Mouse (Mus musculus): ENCODE data around the gene D17H6S53E.

Gene D17H6S53E

DNA sequence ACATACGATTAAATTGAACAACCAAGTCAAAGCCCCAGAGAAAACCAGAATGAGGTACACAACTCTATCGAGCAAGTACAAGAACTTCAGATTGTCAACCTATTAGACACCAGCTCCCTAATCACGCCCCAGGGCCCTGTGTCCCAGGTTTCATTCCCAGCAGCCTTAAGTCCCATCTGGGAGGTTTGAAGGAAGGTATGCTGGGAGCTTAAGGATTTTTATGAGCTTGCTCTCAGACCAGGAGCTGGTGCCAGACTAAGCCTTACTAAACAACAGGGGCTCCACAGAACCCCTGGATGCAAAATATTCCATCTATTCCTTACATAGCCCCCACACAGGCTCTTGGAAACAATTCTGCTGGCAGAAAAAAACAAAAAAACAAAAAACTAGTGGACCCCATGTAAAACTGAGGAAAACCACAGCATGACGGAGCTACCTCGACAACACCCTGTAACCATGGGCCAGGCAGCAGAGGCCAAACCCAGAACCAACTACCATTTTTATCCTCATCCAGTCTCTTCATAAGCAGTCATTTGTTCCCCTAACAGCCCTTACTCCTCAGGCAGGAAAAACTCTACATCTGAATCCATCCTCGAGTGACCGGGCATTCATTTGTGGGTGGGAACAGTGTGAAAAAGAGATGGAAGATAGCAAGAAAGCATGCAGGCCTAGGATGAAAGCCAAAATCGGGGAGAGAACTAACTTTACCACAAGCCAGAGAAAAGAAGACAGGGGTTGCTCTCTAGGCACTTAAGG lies 37.3 kb downstream of the D17H6S53E start:
- DNase-seq: peak; percentile 38

DNA sequence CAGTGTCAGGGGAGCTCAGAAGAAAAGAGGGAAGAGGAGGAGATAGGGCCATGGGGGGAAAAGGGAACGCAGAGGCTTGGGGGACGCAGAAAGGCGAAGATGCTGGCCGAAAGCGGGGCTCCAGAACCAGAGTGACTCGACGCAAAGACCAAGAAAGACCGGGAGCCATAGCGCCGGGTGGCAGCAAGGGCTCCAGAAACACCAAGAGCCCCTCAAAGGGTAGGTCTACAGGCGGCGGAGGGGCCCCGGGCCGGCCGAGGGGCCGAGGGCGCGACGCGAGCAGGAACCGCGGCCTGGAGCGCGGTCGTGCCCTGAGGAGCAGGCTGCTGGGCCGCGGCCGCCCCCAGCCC lies 38.0 kb downstream of the D17H6S53E start:
- DNase-seq: no peak

DNA sequence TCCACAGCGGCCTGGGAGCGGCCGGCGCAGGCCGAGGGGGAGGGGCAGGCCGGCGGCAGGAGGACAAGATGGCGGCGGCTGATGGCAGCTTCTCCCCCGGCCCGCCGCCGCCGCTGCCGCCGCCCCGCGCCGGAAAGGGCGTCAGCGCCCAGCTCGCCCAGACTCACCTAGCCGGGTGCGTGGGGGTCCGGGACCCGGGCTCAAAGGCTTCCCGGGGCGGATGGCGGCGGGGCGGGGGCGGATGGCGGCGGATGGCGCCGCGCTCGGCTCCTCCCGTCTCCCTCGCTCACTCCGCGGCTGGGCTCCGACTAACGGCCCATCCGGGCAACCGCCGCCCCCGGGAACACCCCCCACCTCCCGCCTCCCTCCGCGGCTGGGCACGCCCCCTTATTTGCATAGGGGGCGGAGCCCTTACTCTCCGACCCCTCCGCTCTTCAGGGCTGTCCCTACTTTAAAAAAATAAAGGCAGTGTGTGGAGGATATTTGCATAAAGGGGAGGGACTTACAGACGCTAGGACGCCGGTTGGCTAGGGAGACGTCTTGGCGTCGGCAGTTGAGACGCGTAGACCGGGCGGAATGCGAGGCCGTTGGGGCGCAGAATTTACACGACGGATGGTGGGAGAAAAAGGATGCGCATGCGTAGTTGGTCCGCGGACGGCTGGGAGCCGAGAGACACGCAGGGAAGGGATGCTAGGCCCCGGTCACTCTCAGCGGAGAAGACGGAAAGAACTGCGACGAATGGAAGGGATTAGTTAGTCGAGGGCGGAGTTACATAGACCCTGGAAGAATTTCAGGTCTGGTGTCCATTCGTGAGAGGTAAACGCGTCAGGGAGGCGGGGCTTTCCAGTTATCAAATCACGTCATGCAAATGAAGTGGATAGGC lies 38.6 kb downstream of the D17H6S53E start, which contains the start of gene Prrc2a:
Gene Prrc2a (minus strand): TSS at position 330 of the 883 bp plus-strand sequence.
- DNase-seq: peak; percentile 99

DNA sequence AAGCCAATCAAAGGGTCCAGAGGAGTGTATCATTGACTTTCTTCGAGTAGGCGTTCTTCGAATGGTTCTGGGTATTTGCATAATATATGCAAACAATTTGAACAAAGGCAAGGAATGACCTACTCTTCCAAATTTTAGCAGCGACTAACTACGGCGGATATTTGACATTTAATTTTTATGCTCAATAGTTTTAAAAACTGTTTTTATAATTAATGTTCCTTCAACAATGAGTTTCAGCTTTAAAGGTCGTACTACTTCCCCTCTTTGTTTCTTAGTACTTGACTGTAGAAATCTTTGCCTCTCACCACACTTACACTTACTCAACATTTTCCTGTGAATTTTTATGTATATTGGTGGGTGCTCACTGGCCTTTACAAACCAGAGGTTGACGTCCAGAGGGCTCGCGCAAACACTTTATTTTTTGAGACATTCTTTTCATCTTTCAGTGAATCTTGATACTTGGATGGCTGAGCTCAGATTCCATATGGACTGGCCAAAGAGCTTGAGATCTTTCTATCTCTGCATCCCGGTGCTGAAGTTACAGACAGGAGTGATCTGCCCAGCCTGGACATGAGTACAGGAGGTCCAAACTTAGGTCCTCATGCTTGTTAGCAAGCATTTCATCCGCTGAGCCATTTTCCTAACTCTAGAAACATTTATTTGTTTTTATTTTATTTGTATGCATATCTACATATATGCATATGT lies 39.4 kb downstream of the D17H6S53E start:
- DNase-seq: peak; percentile 32

DNA sequence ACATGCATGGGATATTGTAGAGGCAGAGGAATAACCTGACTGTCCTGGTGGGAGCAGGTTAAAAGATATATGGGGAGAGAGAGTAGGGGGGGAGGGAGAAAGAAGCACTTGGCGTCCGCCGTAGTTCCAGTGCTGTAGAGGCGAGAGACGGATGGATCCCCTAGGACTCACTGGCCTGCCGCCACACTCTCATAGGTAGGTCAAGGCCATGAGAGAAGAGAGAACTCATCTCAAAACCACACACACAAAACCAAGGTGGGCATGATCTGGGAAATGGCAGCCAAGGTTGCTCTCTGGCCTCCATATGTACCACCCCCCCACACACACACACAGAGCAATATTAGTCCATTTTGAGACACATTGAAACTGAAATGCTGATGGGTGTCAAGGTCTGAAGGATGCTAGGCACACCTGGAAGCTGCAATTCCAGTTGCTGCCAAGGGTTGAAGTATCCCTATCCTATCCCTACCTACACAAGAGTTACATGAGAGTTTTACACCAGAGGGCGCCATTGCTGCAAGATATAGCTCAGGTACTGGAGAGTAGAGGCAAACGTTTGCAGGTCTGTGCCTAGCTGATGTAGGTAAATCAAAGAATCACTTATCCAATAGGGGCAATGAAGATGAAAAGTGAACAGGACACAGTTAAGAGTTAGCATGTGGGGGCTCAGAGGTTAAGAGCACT lies 40.3 kb downstream of the D17H6S53E start:
- DNase-seq: peak; percentile 75

DNA sequence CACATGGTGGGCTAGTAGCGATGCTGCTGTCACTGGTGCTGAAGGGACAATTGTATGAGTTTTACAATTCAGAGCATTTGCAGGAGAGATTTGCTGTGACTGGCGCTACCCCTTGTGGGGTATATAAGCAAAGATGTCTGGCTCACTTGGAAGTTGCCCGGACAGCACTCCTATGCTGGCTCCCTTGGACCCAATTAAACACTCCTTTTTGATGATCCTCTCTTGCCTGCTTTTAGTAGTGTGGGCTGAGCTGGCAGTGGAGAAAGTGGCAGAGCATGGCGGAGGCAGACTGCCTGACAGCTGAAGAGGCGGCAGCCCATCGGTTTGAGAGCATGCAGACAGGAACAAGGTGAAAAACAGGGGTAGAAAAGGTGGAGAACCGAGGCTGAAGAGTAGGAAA lies 41.6 kb downstream of the D17H6S53E start:
- peak; percentile 12 for DNase-seq

DNA sequence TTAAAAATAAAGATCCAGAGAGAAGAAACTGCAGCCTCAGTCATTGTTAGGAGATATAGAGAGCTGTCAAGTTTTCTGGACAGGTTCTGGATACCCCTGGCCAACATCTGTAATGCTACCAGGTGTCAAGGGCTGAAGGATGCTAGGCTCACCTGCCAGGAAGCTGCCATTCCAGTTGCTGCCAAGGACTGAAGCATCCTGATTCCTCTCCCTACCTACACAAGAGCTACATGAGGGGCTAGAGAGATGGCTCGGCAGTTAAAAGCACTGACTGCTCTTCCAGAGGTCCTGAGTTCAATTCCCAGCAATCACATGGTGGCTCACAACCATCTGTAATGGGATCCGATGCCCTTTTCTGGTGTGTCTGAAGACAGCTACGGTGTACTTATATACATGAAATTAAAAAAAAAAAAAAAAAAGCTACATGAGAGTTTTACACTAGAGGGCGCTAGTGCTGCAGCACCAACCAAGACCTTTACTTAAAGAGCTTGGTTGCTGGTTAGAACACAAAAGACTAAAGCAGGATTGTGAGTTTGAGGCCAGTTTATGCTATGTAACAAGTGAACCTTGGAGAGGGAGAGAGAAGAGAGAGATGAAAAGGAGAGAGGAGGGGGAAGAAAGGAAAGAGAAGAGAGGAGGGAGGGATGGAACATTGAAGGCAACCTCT lies 42.5 kb downstream of the D17H6S53E start:
- DNase-seq: peak; percentile 45

DNA sequence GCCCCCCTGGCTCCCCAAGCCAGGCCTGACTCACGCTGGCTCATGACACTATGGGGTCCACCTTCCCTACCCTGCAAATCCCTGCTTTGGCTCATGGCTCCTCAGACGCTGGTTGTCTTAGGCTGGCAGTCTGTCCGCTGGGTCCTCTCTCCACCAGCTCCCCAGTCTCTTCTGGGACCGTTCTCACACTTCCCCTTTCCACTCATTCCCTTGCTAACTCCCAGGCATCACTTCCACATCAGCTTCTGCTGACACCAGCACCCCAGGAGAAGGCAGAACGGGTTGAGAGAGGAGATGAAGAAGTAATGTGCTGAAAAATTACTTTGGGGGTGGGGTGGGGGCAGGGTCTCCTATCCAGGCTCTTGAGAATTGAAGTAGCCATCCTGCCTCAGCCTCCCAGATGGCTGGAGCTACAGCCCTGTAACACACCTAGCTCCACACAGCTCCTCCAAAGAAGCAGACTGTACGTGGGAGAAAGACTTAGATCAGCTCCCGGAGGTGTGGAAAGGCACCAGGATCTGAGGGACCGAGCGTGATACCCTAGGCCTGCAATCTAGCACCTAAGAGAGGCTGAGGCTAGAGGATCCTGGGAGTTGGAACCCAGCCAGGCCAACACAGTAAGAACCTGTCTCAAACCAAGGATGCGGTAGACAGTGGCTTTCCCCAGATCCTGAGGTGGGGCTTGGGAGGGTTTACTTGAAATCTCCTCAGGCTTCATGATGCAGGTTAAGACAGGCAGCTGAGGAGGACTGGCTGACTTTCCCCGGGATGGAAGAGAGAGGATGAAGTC lies 46.5 kb downstream of the D17H6S53E start:
- no peak for DNase-seq

DNA sequence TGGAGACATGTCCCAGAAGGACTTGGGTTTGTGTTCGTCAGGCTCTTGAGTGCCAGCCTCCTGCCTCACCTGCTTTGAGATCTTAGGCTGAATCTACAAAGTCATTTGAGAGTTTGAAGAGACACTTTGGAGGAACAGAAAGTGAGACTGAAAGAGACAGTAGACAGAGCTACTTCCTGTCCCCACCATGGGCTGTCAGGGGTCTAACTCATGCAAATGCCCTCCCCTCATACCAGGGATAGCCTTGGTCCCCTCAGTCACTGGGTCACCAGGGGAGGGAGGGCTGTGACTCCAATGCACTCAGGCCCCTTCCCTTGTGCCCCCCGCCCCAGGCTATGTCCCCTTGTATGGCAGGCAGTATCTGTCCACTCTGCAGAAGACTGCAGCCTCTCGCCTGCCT lies 47.2 kb downstream of the D17H6S53E start:
- no peak for DNase-seq

DNA sequence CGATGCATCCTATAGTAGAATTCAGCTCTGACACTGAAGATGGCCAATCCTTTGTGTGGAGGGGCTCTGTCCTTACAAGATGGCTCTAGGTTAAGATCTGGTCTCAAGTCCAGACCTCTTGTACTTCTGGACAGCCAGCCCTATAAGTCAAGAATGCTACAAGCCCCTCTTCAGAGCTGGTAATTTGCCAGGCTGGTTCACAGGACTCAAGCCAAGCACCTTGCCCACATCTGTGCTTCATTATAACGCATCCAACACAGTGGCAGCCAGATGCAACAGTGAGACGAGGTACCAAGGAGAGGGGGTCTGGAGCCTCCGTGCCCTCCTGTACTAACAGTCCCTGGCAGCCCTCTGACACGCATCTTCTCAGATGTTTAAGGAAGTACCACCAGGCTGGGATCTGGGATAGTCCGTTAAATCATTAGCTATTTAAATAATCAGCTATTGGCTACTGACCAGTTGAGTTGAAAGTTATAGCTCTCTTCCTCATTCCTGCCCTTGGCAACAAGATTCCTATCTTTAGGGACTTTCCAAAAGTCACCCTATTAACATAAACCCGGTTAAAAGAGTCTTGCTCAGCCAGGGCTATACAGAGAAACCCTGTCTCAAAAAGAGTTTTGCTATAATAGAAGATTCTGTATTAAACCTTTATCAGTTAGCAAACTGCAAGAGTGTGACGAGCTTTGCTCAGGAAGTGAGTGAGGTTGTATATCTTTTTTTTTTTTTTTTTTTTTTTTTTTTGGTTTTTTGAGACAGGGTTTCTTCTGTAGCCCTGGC lies 48.2 kb downstream of the D17H6S53E start:
- no peak for DNase-seq

DNA sequence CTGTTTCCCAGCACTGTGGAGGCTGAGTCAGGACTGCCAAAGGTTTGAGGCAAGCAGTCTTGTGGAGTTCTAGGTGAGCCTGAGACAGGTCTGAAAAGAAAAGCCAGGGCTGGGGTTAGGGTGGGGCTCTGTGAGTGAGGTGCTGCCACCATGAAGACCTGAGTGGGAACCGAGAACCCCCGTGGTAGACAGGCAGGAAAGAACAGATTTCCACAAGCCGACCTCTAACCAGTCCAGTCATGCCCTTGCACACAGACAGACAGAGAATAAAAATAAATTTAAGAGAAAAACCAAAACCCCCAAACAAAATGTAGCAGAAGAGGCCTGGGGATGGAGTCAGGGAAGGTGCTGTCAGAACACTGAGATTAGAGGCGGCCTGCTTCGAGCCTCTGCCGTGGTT lies 49.2 kb downstream of the D17H6S53E start:
- DNase-seq: no peak

DNA sequence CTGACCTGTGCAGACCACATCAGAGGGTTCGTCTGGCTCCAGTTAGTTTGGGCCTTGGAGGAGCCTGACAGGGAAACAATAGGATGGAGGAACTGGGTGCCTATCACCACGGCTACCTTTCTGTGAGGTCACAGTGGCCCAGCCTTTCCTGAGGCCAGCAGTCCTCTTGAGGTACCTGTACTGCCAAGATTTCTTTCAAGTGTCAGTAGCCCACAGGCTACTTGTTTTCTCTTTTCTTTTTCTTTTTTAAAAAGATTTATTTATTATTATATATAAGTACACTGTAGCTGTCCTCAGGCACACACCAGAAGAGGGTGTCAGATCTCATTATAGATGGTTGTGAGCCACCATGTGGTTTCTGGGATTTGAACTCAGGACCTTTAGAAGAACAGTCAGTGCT lies 49.8 kb downstream of the D17H6S53E start, which contains the start of gene Aif1:
Gene Aif1 (minus strand): TSS at position 101 of the 400 bp plus-strand sequence.
- no peak for DNase-seq

Measured in cerebellum, adult 8-10 months (tissue).